Mouse (Mus musculus) neural tube, postnatal 0 days (tissue): ENCODE measurements around the gene Elmod2. TPM values are rescaled to one million over a fixed set of nuclear protein-coding genes. Genes with fewer than 3 reads are reported as not detected.

Source experiments
- polyA plus RNA-seq: library from polyadenylated mRNA; unstranded; fragments of >200 nt; fragmentation: Nextera tagmentation; extraction: Ambion mirVana; gene quantifications from 2 replicates; pipeline ENCODE4 v1.2.1, GENCODE M21; 2015

Elmod2 gene
- 11.2 and 11.7 TPM in 2 replicates for polyA plus RNA-seq

GRCm38 (mm10) chr8:83331899-83332697 is at the start of gene Elmod2:
TSS of gene Elmod2 (minus strand) at chr8:83332486.

GRCm38 (mm10) chr8:83348263-83348662 is 16.0 kb upstream of the Elmod2 start, which contains the start of gene Mgat4d:
TSS of gene Mgat4d (plus strand) at chr8:83348471.

GRCm38 (mm10) chr8:83290176-83290575 is 42.1 kb downstream of the Elmod2 start, which contains the start of gene Ucp1:
TSS of gene Ucp1 (plus strand) at chr8:83290352.

Other genes with a start within 250 kb of the Elmod2 start
- gene Tbc1d9, start 167.1 kb downstream of the Elmod2 start, polyA plus RNA-seq: 13.9 and 15.0 TPM in 2 replicates
- 11.7 and 11.9 TPM in 2 replicates for gene Gm10645, start 166.3 kb downstream of the Elmod2 start, polyA plus RNA-seq
- 0.54 and 0.64 TPM in 2 replicates for gene Ucp1, start 42.1 kb downstream of the Elmod2 start, polyA plus RNA-seq
- not detected in 2 replicates for gene Mgat4d, start 16.0 kb upstream of the Elmod2 start, polyA plus RNA-seq
- 16.0 and 16.1 TPM in 2 replicates for gene Clgn, start 57.4 kb upstream of the Elmod2 start, polyA plus RNA-seq
- gene Scoc, start 125.9 kb upstream of the Elmod2 start, polyA plus RNA-seq: 415 and 464 TPM in 2 replicates
- gene Olfr370, start 203.3 kb upstream of the Elmod2 start, polyA plus RNA-seq: not detected in 2 replicates
- 416 and 431 TPM in 2 replicates for gene Ndufb7, start 234.2 kb upstream of the Elmod2 start, polyA plus RNA-seq